Mouse (Mus musculus) cerebellum, postnatal 10 days (tissue): Measurements from ENCODE around the gene Ak1.

Source experiments
- DNase-seq, 2 experiments: peaks; one replicate each; pipeline ENCODE4 v3.0.0; 2021; ENCODE audit warnings: mixed read lengths in 2 of 2

The Ak1 gene

DNA sequence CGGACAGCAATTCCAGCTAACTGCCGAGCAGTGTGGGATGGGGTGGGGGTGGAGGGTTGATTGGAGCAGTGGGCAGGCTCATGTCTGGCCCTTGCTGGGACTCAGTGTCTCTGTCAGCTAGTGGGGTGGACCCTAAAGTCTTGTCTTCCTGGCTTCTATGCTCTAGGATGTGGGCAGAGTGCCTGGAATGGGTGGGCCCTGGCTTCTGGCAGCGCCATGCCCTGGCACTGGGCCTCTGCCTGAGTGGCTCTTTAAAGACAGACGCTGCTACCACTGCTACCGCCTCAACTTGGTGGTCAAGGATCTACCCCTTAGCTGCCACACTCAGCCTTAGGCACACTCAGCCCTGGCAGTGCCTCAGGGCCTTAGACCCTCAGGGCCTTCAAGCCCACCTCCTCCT, 7.2 kb downstream of the Ak1 start:
- peak; percentile 90 to 92 for DNase-seq

DNA sequence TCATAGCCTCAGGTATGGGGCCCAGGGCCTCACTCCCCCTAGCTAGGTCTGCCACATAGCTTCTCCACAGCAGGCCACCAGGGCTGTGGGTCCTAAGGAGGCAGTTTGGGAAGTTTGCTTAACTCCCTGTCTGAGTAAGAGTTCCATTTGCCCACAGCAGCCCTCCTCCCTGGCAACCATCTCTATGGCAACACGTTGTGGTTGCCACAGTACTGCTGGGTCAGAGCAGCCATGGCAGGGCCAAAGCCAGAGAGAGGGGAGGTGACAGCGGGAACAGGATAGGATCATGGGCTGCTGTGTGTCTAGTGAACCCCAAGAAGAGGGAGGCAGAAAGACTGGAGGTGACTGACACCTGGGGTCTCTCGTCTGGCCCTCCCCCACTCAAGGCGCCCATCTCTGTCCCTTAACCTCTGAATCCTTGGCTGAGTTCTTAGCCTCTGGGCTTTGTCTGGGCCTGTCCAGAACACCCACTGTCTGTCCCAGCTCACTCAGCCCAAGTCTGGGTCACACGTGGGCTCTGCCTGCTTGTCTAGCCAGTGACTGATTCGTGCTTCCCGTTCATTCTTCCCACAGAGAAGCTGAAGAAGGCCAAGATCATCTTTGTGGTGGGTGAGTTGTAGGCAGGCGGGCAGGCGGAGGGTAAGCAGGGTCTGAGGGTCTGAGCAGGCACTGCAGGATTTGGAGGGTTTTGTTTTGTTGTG, 7.9 kb downstream of the Ak1 start:
- DNase-seq, result peak; percentile 71 to 74

DNA sequence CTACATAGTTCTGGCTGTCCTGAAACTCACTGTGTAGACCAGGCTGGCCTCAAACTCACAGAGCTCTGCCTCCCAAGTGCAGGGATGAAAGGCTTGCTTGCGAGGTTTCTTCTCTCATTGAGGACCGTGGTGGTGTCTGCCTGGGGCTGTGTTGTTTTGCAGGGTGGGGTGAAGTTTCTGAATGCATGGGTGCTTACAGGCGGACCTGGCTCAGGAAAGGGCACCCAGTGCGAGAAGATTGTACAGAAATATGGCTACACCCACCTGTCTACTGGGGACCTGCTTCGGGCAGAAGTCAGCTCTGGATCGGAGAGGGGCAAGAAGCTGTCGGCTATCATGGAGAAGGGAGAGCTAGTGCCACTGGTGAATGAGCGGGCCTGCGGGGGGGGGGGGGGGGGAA, 8.5 kb downstream of the Ak1 start:
- no peak for DNase-seq

DNA sequence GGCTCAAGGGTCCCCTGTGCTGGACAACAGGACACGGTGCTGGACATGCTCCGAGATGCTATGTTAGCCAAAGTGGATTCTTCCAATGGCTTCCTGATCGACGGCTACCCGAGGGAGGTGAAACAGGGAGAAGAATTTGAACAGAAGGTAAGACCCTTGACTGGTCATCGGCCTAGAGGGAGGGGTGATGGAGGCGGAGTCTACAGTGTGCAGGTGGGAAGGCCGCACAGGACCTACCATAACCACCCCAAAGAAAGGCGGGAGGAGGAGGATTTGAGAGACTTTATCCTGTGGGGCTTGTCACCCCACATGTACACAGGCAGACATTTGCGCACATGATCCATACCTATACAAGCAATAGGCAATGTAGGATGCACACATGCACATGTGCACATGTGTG, 9.5 kb downstream of the Ak1 start:
- DNase-seq, result no peak

DNA sequence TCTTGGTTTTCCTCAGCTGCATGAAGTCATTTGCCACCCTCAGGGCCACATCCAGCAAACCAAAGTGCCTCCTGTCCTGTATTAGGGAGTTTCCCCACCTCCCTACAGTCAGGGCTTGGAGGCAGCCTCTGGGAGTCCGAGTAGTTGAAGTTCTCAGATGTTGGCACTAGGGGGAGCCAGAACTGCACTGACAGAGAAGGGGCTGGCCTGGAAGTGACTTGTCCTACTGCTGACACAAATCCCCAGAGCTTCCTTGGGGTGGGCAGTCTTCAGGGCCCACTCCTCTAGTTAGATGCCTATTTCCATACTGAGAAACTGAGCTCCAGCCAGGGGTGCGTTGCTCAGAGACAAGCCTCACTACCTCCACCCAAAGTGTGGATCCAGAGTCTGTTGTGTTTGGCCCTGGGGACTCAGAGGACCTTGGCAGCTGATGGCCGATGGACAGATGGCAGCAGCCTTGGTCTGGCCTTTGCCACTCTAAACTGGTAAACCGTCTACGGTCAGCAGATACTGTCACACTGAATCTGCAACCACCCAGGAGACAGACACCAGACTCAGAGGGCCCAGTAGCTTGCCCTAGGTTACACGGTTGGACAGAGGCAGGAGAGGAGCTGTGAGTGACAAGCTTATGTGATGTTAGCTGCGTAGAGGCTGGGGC, 10.3 kb downstream of the Ak1 start:
- DNase-seq, result peak; percentile 89 to 92

DNA sequence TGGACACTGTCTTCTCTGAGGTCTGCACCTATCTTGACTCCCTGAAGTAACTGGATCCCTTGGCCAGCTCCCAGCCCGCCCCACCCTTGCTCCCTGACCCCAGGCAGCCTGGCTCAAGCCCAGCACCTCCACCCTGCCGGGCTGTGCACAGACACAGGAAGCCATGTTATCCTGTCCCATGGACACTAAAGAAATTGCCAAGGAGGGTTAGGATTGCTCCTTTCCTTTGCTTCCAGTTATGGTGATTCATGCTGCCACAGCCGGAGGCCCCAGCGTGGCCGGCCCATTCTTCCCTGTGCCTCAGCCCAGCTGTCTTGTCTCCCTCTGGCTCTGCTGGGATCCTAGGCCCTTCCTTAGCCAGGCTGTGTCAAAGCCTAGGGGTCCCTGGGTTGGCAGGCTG, 12.1 kb downstream of the Ak1 start:
- no peak for DNase-seq

DNA sequence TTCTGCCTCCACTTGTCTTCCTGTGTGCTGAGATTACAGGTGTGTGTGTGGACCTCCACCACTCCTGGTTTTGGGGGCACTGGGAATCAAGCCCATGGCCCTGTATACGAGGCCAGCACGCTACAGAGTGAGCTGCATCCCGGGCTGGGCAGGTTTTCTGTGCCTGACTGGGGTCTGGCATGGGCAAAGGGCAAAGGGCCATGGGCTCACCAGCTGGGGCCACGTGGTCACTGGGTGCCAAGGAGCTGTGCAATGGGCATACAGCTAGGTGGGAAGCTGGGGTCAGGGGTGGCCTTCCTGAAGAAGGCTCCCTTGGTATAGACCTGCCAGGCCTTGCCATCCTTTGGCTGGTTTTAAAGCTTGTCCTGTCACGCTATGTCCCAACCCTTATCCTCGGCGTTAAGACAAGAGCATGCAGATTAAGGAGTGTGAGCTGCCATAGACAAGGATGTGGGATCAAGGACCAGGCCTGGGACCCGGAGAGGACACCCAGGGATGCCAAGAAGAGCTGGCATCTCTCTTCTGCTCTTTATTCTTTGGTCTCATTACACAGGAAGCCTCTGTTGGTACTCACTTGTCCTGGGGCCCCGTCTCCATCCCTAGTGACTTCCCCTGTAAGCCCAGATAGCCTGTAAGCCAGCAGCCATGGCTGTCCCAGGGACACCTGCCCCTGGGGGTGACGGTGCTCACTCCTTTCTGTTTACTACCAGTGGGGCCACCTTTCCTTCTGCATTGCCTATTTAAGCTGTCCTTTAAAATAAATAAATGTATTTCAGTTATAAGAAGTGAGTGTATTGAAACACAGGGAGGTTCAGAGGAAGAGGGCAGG, 12.9 kb downstream of the Ak1 start:
- DNase-seq, result no peak

DNA sequence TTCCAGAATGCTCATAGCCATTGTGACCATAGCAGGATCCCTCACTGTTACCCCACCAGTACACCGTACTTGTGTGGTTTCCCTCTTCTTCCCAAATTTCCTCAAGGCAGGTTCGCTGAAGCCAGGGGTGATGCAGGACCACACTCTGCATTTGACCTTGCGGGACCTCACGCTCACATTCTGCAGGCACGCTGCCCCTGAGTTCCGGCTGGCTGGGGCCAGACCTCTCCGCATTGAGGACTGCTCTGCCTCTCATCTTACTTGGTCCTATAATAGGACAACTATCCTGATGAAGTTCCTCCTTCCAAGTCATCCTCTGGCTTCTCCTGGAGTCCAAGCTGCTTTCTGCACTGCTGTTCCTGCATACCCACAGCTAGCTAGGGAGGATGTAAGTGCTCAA, 15.1 kb downstream of the Ak1 start:
- DNase-seq, result no peak

DNA sequence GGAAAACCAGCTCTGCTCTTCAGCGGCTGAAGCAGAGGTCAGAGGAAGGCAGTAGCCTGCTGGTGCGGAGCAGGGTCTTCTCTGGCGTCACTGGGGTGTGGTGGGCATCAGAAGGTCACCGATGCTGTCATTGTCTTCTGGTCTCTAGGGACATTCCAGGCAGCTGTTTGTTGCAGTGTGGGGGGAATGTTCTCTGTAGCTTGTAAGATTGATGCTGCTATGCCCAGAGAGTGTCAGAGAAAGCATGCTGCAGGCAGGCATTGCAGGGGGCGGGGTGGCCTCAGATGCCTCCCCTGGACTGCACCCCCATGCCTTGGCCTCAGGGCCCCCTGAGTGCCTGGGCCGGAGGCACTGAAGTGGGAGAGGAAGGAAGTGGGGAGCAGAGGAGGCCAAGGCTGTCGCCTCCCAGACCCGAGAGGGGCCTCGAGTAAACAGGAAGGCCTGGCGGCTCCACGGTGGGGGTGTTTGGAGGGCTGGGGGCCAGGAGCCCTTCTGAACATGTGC, 16.3 kb downstream of the Ak1 start:
- DNase-seq, result no peak

DNA sequence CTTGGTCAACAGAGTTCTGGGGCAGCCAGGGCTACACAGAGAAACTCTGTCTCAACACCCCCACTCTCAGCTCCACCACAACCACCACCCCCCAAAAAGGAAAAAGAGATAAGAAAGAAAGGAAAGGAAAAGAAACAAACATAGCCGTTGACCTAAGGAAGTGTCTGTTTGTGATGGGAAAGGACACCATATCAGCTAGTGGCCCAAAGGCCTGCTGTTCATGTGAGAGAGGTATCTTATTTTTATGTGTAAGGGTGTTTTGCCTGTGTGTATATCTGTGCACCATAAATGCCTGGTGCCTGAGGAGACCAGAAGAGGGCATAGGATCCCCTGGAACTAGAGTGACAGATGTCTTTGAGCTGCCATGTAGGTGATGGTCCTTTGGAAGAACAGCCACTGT, 18.1 kb downstream of the Ak1 start:
- DNase-seq, result no peak

DNA sequence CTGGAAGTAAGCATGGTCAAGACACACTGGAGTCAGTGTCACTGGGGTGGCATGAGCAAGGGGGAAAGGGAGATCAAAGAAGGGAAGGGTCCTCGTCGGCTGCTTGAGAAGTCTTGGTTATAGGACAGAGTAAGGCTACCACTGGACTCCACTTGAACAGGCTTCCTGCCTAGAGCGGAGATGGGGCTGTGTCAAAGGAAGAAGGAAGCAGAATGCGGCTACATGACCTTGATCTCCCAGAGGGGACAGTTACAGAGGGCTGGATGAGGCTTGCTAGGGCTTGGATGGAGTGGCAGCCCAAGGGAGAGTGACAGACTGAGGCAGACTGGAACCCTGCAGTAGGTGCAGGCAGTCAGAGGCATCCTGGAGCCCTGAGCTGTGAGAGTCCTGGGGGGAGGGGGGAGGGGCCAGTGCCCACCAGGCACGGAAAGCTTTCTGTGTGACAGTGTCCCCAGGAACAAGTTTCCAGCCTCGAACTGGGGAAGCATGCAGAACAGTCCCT, 19.0 kb downstream of the Ak1 start:
- no peak for DNase-seq

DNA sequence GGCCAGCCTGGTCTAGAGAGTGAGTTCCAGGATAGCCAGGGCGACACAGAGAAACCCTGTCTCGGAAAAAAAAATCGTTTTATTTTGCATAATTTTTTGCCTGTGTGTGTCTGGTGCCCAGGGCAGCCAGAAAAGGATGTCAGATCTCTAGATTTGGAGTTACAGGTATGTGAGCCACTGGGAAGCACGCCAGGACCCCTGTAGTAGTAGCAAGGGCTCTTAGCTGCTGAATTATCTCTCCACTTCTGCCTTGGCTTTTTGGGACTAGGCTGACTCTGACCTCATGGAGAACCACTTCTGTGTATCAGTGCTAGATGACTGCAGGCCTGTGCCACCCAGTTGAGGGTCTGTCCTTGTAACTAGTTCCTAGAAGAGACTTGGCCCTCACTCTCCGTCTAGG, 20.3 kb downstream of the Ak1 start:
- peak; percentile 51 to 55 for DNase-seq

DNA sequence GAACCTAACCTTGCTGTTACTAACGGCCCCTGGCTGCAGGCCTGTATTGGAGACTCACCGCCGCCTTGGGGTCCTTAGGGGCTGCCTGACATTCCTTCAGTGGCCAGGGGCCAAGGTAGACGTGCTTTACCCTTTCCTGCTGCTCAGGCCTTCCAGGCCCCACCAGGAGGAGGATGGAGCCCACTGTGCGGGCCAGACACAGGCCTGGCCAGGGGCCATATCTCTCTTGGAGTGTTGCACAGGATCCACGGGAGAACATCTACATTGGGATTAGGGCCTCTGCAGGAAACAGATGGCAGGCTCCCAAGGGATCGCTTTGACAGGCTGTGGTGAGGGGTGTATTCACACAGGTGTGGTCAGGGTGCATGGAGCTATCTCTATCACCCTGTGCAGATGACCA, 21.3 kb downstream of the Ak1 start:
- peak; percentile 35 to 42 for DNase-seq

DNA sequence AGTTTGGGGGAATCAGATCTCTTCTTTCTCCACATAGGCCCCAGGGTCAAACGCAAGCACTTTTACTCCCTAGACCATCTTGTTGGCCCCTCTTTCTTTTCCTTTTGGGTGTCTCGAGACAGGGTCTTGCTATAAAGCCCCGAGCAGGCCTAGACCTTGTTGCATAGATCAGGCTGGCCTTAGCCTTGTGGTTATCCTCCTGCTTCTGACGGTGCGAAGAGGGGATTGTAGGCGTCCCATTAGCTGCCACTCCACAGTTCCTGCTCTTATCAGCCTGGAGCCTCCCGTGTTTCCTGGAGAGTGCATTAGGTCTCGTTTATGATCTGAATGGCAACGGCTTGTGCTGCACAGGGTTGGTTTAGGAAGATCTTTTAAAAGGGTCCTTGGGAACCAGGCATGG, 22.5 kb downstream of the Ak1 start:
- no peak for DNase-seq

DNA sequence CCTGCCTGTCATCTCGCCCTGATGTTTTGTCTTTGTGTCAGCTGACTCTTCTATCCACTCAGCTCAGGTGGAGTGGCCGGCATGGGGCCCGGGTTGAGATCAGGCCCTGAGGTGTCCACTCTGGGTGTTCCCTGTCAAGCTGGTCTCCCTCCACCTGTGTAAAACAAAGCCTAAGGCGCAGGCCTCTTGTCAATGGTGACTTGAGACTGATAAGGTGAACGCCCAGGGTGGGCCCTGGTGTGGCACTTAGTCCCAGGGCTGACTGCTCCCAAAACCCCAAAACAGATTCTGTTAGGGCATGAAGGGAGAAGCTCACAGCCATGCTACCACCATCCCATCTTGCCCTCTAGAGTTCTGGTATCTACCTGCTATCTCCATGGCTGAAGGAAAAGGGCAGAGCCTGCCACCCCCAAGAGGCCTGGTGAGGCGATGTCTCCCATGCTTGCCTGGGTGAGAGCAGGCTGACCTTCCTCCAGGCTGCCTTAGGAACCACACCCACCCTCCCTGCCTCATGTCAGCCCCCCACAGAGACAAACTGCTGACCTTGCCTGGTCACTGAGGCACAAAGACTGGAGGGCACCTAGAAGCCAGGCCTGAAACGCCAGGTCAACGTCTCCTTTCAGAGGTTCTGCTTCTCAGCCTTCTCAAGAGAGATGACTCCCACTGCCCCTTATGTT, 23.4 kb downstream of the Ak1 start:
- no peak for DNase-seq

DNA sequence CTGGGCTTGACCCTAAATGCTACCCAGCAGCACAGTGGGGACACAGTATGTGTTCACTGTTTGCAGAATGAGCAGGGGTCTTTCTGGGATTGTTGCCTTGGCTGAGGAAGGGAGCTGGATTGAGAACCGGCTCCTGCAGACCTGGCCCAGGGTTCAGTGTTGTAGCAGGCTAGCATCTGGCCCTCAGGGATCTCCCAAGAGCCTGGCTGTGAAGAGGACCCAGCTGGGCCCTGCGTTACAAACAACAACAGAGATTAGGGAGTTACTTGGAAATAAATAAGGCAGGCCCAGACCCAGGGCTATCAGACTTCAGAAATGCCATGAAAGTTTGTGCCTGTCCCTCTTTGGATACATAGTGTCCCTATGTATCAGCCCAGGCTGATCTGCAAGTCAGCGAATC, 24.1 kb downstream of the Ak1 start:
- no peak for DNase-seq

DNA sequence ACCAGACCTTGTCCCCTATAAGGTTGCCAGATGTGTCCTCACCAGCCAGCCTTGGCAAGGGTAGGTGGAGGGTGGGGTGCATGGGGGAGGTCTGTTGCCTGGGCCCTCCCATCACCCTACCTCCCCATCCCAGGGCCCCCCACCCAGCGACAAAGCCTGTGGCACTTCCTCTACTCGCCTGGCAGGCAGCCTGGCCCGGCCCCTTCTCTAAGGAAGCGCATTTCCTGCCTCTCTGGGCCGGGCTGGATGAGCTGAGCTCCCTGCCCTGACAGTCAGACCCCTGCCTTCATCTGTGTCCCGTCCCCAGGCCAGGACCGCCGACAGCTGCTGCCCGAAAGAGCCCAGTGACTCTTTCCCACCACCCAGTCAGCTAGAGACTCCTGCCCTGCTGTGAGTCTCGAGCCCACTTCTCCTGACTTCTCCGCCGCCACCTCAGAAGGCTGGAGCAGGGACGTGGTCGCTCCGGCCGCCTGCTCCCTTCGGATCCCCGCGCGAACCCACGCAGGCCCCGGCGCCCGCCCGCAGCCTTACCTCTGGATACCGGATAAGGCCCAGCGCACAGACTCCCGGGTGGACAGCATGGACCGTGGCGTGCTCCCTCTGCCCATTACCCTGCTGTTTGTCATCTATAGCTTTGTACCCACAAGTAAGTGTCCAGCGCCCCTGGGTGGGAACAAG, 25.0 kb downstream of the Ak1 start, which contains the start of gene Eng:
TSS of gene Eng (plus strand) at position 217 of the 678 bp plus-strand sequence.
- DNase-seq, result peak; percentile 31 to 39

DNA sequence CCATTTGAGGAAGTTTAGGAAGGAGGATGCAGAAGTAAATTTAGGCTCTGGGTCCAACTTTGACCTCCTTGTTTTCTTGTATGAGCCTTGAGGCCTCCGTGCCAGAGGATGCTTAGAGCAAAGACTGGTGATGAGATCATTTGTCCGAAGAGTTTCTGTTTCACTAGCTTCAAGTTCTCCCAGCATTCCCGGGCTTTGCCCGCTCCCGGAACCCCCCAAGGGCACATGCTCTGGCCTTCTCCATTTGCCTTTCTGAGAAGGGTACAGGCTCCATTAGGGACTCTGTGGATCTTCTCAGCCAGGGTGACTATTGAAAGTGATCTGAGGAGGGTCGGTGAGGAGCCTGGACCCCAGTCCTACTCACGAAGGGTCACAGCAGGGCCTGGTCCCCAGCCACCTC, 25.8 kb downstream of the Ak1 start:
- no peak for DNase-seq

DNA sequence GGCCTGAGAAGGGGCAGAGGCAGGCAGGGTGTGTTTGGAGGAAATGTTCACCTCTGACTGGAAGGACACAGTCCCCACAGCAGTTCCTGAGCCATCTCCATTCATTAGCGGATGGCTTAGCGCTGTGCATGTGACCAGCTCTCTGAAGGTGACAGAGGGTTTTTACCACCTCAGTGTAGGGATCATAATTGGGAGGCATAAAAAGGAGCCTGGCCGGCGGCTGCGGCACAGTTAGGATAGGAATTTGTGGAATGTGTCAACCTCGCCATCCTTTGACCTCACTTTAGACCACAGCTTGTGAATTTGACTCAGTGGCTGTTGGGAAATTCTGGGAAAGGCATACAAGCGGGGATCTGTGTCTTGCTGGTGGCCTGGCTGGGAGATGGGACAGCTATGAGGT, 32.2 kb downstream of the Ak1 start:
- DNase-seq, result no peak

DNA sequence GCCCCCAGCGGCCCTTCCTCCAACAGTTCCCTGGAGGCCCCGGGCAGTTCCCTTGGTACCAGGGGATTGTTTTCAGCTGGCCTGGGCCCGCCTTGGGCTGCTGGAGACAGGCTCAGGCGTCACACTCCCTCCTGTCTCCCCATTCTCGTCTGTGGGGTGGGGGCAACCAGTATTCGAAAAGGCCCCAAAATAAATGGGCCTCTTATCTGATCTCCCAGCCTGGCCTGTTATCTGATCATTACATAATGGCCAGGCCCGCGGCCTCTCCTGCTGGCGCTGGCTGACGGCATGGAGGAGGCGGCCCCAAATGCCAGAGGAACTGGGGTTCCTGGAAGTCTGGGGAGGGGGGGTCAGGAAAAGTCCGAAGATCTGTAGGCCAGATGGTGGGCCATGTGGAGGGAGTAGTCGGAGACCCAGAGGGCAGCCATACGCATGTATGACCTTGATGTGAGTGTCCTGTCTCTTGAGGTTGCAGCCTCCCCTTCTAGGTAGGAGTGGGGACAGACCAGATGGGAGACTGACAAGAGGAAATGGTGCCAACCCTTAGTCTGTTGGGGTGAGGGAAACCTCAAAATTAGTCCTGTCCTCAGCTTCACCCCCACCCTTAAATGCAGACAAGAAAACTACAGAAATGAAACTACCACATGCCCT, 33.3 kb downstream of the Ak1 start:
- DNase-seq, result no peak

DNA sequence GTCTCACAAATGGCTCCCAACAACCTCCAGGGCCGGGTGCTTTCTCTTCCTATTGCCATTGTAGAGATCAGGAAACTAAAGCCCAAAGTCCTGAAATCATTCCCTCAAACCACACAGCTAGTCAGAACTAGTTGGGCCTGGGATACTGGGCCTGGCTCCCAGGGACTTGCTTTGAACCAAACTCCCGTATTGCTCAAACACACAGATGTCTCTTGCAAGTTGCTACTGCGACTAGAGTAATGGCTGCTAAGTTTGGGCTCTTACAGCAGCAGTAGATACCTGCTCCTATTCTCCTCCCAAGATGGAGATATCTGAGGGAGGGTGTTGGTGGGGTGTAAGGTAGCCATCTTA, 33.8 kb downstream of the Ak1 start:
- no peak for DNase-seq

DNA sequence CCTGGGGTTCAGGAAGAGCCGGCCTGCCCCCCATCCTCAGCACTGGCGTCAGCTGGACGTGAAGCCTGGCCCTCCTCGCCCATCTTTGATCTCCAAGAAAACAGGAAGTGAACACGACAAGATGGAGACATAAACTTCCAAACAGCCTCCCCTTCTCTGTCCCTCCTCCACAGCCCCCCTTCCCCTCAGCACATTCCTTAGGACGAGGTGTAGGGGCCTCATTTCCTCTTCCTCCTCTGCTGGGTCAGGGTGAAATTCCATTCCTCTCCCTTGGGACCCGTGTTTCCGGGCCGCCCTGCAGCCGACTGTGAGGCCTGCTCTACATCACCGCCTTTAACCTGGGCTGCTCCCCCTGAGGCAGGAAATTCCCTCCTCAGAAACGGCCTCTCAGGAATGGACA, 34.3 kb downstream of the Ak1 start:
- no peak for DNase-seq
